Mouse (Mus musculus) c-Kit-negative CD71-positive TER-119-positive erythroid progenitor cells, embryonic 14.5 days (primary cell): Measurements from ENCODE around the gene Wnt7b.

Experiments
- DNase-seq: peaks from one replicate; pipeline ENCODE4 v3.0.0-alpha.2; 2013; ENCODE audit warnings: low read depth, low spot score

The Wnt7b gene

DNA sequence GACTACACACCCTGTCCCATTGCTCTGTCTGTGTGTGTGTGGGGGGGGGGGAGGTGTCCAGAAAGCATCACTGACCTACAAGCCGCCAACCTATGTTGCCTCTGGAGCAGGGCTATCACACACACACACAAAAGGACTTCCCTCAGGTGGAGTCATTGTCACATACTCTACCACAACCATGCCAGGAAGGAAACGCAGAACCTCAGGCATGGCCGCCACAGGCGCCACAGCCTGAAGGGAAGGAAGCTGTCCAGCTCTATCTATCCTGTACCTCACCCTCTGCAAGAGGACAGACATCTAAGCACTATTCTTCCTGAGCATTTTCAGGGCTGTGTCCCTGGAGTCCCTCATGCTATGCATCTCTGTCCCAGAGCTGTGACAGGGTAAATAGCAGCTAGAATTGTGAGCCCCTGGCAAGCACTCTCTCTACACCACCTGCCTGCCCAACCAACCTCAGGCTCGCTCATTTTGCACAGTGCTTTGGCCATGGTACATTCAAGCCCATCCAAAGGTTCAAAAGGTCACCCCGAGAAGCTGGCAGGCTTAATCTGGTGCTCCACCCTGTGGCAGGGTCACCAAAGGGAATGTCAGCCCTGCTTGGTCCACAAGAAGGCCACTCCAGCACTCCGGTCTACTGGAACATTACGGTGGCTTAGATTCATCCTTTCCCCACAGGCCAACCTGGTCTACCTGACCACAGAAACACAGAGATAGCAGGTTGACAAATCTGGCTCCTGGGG, 12.1 kb downstream of the Wnt7b start:
- DNase-seq = no peak

- DNase-seq = no peak
Measured at GRCm38 (mm10) chr15:85569167-85569797, 13.0 kb downstream of the Wnt7b start.

- DNase-seq = no peak
Measured at GRCm38 (mm10) chr15:85568402-85568801, 13.9 kb downstream of the Wnt7b start.

GRCm38 (mm10) chr15:85564966-85565365, 17.3 kb downstream of the Wnt7b start:
- DNase-seq = no peak

DNA sequence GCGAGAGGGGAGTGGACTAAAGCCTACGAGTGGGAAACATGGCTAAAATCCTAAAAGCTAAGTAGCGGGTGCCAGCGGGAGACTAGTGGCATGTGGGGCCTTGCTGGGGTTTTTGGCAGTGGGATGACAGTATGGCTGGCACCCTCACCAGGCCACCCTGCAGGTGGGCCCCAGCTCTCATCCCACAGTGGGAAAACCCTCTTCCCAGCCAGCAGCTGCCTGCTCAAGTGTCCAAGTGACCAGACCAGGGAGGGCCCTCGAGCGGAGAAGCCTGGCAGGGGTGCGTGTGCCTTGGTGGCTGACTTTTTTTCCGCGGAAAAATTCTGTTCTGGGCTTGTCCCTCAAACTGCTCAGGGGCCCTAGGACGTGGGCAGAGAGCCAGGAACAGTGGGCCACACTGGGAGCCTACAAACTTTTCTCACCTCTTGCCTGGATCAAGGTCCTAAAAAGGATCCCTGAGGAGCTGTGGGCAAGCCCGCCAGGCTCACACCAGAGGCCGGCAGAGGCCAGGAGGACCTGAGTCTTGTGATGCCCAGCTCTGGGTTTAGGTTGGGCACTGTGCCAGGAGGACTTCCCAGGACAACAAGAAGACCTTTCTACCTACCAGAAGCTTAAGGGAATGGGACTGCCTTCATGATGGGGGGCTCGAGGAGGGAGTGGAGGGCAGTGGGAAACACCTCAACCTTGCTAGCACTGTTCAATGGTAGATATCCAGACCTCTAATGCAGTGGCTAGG, 18.1 kb downstream of the Wnt7b start:
- DNase-seq = no peak

DNA sequence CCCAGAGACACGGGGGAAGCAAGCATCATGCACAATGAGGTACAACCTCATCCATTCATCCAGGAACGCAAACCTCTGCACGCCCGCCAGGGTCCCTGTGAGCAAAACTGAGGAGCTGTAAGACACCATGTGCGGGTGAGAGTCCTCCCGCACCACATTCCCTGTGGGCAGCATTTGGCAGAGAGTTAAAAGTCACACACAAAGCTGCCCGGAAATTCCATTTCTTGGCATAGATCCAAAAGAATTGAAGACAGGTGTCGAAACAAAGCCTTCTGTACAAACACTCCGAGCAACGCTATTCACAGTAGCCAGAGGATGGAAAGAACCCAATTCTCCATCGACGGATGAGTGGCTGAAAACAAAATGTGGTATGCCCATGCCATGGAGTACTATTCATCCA, 20.3 kb downstream of the Wnt7b start:
- no peak for DNase-seq

DNA sequence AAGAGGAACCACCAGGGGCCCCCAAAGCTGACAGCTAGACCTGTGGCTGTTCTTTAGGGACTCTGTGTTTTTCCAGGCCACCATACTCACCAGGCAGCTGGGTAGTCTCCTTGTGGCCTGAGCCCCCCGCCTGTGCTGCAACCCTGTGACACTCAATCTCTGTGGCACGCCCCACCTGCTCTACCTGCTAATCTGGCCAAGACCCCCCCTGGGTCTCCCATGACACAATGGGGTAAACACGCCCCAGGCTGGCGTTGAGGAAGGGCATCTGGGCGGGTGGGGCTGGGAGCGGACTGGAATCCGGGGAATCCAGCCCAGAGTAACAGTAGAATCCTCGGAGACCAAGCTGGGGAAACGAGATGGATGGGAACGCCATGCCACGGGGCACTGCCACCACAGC, 21.4 kb downstream of the Wnt7b start:
- DNase-seq = no peak

GRCm38 (mm10) chr15:85558840-85559540, 23.3 kb downstream of the Wnt7b start:
- no peak for DNase-seq

DNA sequence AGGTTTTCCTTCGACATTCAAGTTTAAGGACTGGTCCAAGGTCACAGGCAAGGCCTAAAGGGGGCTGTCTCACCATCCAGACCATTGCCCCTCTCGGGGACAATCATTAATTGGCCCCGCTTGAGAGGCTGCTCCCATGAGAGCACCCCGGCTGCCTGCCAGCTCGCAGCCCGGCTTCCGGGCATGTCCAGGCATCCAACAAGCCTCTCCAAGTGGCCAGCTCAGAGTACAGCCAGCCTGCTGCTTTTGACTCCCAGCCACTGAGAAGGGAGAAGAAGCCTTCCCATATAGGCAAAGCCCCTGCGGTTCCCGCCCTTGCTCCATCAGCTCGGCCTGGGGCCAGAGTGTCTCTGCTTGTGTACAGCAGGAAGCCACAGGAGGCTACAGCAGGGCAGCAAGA, 26.5 kb downstream of the Wnt7b start:
- no peak for DNase-seq

- no peak for DNase-seq
Measured at GRCm38 (mm10) chr15:85553421-85553820, 28.9 kb downstream of the Wnt7b start.

- DNase-seq = no peak
Measured at GRCm38 (mm10) chr15:85546500-85546899, 35.8 kb downstream of the Wnt7b start.

- no peak for DNase-seq
Measured at GRCm38 (mm10) chr15:85545369-85545768, 36.9 kb downstream of the Wnt7b start.

GRCm38 (mm10) chr15:85538170-85538569, 44.1 kb downstream of the Wnt7b start:
- DNase-seq = no peak

DNA sequence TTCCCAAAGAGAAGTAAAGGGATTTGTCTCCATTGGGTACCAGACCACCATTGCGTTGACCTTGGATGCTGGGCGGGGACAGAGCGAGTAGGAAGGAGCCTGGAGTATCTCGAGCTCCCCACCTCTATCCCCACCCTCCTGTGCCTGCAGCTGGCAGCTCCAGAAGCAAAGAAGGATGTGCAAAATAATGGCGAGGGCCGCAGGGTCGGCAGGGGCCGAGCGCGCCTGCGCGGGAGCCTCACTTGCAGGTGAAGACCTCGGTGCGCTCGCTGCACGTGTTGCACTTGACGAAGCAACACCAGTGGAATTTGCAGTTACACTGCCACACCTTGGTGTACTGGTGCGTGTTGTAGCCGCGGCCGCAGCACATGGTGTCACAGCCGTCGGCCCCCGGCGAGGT, 45.1 kb downstream of the Wnt7b start:
- DNase-seq = no peak

GRCm38 (mm10) chr15:85534646-85535045, 47.6 kb downstream of the Wnt7b start:
- no peak for DNase-seq

DNA sequence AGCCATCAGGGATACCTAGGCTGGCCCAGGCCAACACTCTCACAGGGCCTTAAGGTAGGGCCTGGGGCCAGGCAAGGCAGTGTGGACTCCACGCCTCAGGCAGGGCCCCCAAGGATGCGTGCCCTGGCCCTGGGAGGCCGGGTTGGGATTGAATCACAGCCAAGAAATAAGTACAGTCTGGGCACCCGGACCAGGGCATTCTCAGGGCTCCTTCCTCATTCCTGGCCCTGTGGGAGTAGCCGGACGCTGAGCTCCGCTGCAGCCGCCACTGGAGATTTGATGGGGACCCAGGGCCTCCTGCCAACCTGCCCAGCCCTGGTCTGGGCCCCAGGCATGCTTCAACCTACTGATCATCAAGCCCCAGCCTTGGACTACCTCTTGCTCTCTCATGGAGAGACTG, 48.1 kb downstream of the Wnt7b start:
- no peak for DNase-seq

DNA sequence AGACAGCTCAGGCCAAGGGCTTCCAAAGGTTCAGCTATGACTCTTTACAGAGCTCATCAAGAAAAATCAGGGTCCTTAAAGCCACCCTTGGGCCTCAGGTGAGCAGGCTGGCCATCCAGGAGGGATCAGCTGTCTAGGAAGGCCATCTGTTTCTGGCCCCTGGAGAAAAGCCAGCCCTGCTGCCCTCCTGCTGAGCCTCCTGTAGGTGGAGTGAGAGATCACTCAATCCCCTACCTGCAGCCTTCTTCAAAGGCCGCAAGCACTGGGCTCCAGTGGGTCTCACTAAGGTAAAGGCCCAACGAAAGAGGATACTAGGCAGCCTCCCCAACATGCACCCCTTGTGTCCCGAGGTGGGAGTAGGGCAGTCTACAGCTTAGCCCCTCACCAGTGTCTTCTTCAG, 50.2 kb downstream of the Wnt7b start:
- DNase-seq = no peak

GRCm38 (mm10) chr15:85529911-85530310, 52.4 kb downstream of the Wnt7b start:
- no peak for DNase-seq

DNA sequence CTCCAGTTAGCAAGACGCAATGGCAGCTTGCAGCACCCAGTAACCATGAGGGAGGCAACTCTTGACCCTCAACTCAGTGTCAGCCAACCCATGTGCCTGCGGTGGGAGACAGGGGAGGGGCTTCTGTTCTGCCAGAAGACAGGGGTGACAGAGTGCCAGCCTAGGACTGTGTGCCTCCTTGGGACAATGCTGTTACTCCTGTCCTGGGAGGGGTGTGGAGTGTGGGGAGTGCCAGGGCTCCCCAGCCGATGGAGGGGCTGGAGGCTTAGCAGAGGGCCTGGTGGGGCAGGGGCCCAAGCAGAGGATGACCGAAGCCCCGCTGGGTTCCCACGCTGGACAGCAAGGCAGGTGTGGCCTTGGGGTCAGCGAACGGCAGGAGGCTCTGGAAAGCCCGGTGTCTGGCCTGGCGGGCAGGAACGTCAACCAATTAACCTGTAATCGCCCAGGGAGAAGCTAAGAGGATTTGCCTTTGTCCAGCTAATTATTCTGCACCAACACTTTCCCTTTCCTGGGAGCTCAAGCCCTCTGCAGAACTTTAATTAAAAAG, 57.8 kb downstream of the Wnt7b start:
- DNase-seq = no peak

DNA sequence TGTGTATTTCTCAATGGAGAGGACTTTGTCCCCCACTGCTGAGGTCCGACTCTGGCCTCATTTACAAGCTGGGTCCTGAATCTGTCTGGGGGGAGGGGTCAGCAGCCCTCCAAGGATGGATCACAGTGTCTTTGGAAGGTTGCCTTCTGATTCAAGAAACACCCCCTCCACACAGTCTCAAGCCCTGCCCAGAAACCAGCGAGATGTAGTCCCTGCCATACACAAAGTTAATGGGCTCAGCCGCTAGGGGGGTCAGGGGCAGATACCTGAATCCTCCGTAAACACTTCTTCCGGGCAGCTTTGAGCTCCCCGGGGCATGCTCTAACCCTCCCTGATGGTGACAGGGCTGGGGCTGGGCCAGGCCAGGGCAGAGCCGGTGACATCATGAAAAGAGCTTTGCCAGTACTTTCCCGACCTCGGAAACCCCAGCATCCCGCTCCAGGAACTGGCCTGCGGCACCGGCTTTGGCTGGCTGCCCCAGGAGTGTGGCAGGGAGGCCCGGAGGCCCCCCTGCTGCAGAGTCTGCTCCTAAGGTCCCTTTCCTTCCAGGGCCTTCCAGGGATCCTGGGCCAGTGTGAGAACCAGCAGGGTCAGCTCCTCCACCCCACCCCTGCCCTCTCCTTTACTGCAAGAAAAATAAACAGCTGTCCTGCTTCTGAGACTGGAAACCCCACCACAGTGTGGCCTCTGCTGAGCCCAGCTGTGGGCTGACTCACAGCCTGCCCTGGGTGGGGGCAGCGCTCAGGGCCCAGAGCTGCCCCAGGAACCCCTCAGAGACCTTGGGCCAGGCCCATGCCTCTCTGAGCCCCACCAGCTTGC, 58.9 kb downstream of the Wnt7b start:
- no peak for DNase-seq

- DNase-seq = no peak
Measured at GRCm38 (mm10) chr15:85519438-85519837, 62.8 kb downstream of the Wnt7b start.
